Mouse (Mus musculus): ENCODE results near the gene Egr4. TPM values are rescaled to one million over a fixed set of nuclear protein-coding genes. Genes with fewer than 3 reads are reported as not detected.
A peak's percentile ranks its signal among the peaks of the same experiment; 100 is the strongest.

Egr4 gene
- polyA plus RNA-seq, 1 experiment = 0.10 TPM

- TF ChIP-seq POLR2A (IDR thresholded peaks at IDR 0.05; ENCODE audit: borderline replicate concordance, extremely low read depth, insufficient read depth, insufficient read length, poor library complexity, severe bottlenecking) = no peak
- no peak for TF ChIP-seq CTCF (IDR thresholded peaks at IDR 0.05; ENCODE audit: borderline replicate concordance, extremely low read depth, insufficient read depth, insufficient read length)
- peak; percentile 27 for DNase-seq (ENCODE audit: low read depth)
Measured at GRCm38 (mm10) chr6:85471962-85472361, 41.4 kb downstream of the Egr4 start.

- no peak for DNase-seq (ENCODE audit: low read depth)
- no peak for TF ChIP-seq POLR2A (IDR thresholded peaks at IDR 0.05; ENCODE audit: borderline replicate concordance, extremely low read depth, insufficient read depth, insufficient read length, poor library complexity, severe bottlenecking)
- no peak for TF ChIP-seq CTCF (IDR thresholded peaks at IDR 0.05; ENCODE audit: borderline replicate concordance, extremely low read depth, insufficient read depth, insufficient read length)
Measured at GRCm38 (mm10) chr6:85469660-85470430, 43.5 kb downstream of the Egr4 start.

GRCm38 (mm10) chr6:85465381-85465780 lies 48.0 kb downstream of the Egr4 start:
- no peak for TF ChIP-seq POLR2A (IDR thresholded peaks at IDR 0.05; ENCODE audit: borderline replicate concordance, extremely low read depth, insufficient read depth, insufficient read length, poor library complexity, severe bottlenecking)
- peak; percentile 48; the same call in 1 of the 2 replicates for TF ChIP-seq CTCF (IDR thresholded peaks at IDR 0.05; ENCODE audit: borderline replicate concordance, extremely low read depth, insufficient read depth, insufficient read length)
- peak; percentile 69 for DNase-seq (ENCODE audit: low read depth)

Other genes starting within 250 kb of the Egr4 start
- gene Sfxn5, start 180.2 kb downstream of the Egr4 start, polyA plus RNA-seq (2012; rRNA removed) = 15.1 and 17.5 TPM in 2 replicates
- 14.8 and 23.1 TPM in 2 replicates for gene Rab11fip5, start 139.0 kb downstream of the Egr4 start, polyA plus RNA-seq (2012; rRNA removed)
- not detected in 2 replicates for gene Noto, start 89.7 kb downstream of the Egr4 start, polyA plus RNA-seq (2012; rRNA removed)
- 65.3 and 67.0 TPM in 2 replicates for gene Smyd5, start 81.6 kb downstream of the Egr4 start, polyA plus RNA-seq (2012; rRNA removed)
- 313 and 319 TPM in 2 replicates for gene Cct7, start 62.1 kb downstream of the Egr4 start, polyA plus RNA-seq (2012; rRNA removed)
- 16.7 and 22.8 TPM in 2 replicates for gene Pradc1, start 61.6 kb downstream of the Egr4 start, polyA plus RNA-seq (2012; rRNA removed)
- 17.7 and 24.5 TPM in 2 replicates for gene Fbxo41, start 10.6 kb downstream of the Egr4 start, polyA plus RNA-seq (2012; rRNA removed)
- 5.3 and 7.1 TPM in 2 replicates for gene Alms1, start 73.9 kb upstream of the Egr4 start, polyA plus RNA-seq (2012; rRNA removed)
- gene Nat8f7, start 199.6 kb upstream of the Egr4 start, polyA plus RNA-seq (2012; rRNA removed) = not detected in 2 replicates

Measured in brain, embryonic 14.5 days (tissue).